Comparison of ENCODE assay signal across 14 mouse cellular contexts in genomic region chr13:13492151-13492550, GRCm38 (mm10). TPM values are rescaled to one million over a fixed set of nuclear protein-coding genes. Genes with fewer than 3 reads are reported as not detected.
A peak's percentile ranks its signal among the peaks of the same experiment; 100 is the strongest.
DNase-seq lines count a peak whose midpoint lies in the region; ATAC-seq lines count a peak whose summit lies in the region.
"Had no signal": no experiment of that assay in that cellular context is flagged by ENCODE, and none has a peak within 500 bp of the region (broad histone marks: within the 10 kb centered on the region; RNA-seq: fewer than 3 reads in every experiment).

No protein-coding gene starts in this region.

- no peak overlapping the region for H3K4me3 ChIP-seq in kidney, embryonic 16.5 days (ENCODE audit: low read length)
- H3K4me3 ChIP-seq: embryonic facial prominence, embryonic 12.5 days; megakaryocyte, embryonic 14.5 days; myocyte had no signal

- no peak for DNase-seq in kidney, postnatal 25 days
- peak; percentile 48 for DNase-seq in CD4-positive helper T cell, adult 2 months (ENCODE audit: low read depth, low spot score)
- no peak for DNase-seq in cerebellum, adult 9-11 months
- DNase-seq in spleen, postnatal 36 days (ENCODE audit: low spot score in 2 of 2): no peak
- DNase-seq: cerebellum, postnatal 10 days; right cerebral cortex, postnatal 4 days had no signal

- H3K4me2 ChIP-seq in kidney, embryonic 16.5 days (replicated peaks; ENCODE audit: low read depth, low read length): no peak overlapping the region
- H3K4me2 ChIP-seq: embryonic facial prominence, embryonic 12.5 days had no signal

- no peak overlapping the region for H3K9ac ChIP-seq in kidney, embryonic 16.5 days (replicated peaks; ENCODE audit: low read length)
- H3K9ac ChIP-seq: embryonic facial prominence, embryonic 12.5 days had no signal

- no peaks in the 10 kb centered on the region for H3K27me3 ChIP-seq in kidney, embryonic 16.5 days (ENCODE audit: insufficient read depth, low read length)
- H3K27me3 ChIP-seq: embryonic facial prominence, embryonic 12.5 days had no signal

- peaks cover 4% of the 10 kb centered on the region; the same call in 1 of the 2 replicates for H3K4me1 ChIP-seq in kidney, embryonic 16.5 days (ENCODE audit: insufficient read depth, low read length)

- 0 out of 2 replicates have a peak, but pooled peaks cover 8% of the 10 kb centered on the region for H3K36me3 ChIP-seq in kidney, embryonic 16.5 days (ENCODE audit: insufficient read depth, low read length)

- no peak overlapping the region; the same call in 1 of the 2 replicates for H3K27ac ChIP-seq in kidney, embryonic 16.5 days (ENCODE audit: low read length)
- H3K27ac ChIP-seq: embryonic facial prominence, embryonic 12.5 days had no signal

- no peaks in the 10 kb centered on the region for H3K9me3 ChIP-seq in kidney, embryonic 16.5 days (ENCODE audit: low read length)
- H3K9me3 ChIP-seq: embryonic facial prominence, embryonic 12.5 days; megakaryocyte, embryonic 14.5 days had no signal

- 38% methylated on average over 2 of the region's 2 CpGs for WGBS in kidney, embryonic 16.5 days

- peak; percentile 83 for ATAC-seq in kidney, embryonic 16.5 days (ENCODE audit: low FRiP score, low TSS enrichment)
- ATAC-seq in CD4-positive, CD25-positive, alpha-beta regulatory T cell, adult 4 months: peak; percentile 62
- peak; percentile 62 for ATAC-seq in inflammation-experienced regulatory T-cells, adult 6 months
- ATAC-seq: forebrain, embryonic 16.5 days; hindbrain, embryonic 16.5 days had no signal

RNA-seq across cellular contexts. Expression of gene Nid1, which starts 54.8 kb away (rescaled TPM):
- polyA plus RNA-seq in kidney, embryonic 16.5 days (2015; fragmentation: Nextera tagmentation; extraction: Ambion mirVana): 130 and 135 TPM in 2 replicates
- under 1 TPM in 1 of 2 experiments, not detected in 1; 0.13 TPM for polyA plus RNA-seq in CD4-positive, CD25-positive, alpha-beta regulatory T cell, adult 4 months (2017; shearing (Covaris generic))
- under 1 TPM in 1 of 3 experiments, not detected in 2; 0.13 TPM for polyA plus RNA-seq in inflammation-experienced regulatory T-cells, adult 6 months (2017; shearing (Covaris generic))

Comparison
In these comparisons a context has a peak if more than half of its experiments do, and no peak if none do; other contexts are left out.
1. RNA of gene Nid1, which starts 54.8 kb away (polyA plus RNA-seq): 130 to 135 TPM in kidney, embryonic 16.5 days; 0.13 TPM in CD4-positive, CD25-positive, alpha-beta regulatory T cell, adult 4 months and 0.13 TPM in inflammation-experienced regulatory T-cells, adult 6 months; every median in the first group is over 100 times any median in the second.
2. Peak in every context shown above with its lines, with median percentiles within 50 percentile points of each other: ATAC-seq.